Mouse (Mus musculus) kidney, adult 11 months (tissue): Measurements from ENCODE around the gene Irgc1.
A peak's percentile ranks its signal among the peaks of the same experiment; 100 is the strongest.

Source experiments
- DNase-seq: peaks from one replicate; pipeline ENCODE4 v3.0.0; 2022

Gene Irgc1

DNA sequence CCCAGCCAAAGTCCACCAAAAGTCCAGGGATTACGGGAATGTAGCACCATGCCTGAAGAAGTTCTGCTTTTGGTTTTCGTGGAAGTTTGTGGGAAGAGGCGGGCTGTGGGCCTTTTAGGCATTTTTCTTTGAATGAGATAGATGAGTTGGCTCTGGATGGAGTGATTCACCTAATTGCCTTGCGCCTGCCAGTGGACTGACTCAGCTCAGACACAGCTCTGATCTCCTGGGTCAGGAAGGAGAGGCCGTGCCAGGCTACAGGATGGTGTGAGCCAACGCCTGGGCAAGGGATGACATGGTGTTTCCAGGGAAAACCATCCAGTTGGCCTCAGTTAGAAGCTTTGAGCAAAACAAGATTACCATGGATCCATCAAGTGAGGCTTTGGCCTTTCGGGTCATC, 18.3 kb upstream of the Irgc1 start:
- no peak for DNase-seq

DNA sequence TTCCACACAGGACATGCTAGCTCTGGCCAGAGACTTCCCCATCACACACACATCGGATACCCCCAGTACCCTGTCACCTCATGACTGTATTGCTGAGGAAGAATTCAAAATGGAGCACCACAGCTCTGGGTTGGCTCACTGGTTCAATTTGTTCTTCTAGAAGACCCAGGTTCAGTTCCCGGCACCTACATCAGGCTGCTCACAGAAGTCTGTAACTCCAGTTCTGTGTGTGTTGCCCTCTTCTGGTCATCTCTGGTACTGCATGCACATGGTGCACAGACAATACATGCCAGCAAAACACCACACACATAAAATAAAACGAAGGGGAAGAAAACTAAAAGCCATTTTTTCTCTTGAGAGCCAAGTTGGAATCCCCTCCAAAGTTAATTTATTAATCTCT, 17.0 kb upstream of the Irgc1 start:
- DNase-seq = no peak

DNA sequence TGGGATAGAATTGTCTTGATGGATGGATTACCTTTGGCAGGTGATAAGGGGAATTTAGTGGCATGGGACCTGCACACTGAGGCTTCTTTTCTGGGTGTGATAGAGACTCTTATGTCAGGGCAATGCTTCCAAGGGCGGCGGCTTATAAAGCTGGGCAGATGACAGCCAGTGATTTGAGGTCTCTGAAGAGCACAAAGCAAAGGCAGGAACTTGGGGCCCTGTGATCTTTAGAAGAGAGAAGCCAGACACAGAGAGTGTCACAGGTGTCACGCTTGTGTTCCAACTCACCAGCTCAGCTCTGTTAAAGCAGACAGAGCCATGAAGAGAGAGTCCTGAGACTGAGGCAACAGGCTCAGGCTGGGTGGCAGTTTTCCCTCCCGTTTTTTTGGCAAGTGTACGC, 15.8 kb upstream of the Irgc1 start:
- DNase-seq = no peak

DNA sequence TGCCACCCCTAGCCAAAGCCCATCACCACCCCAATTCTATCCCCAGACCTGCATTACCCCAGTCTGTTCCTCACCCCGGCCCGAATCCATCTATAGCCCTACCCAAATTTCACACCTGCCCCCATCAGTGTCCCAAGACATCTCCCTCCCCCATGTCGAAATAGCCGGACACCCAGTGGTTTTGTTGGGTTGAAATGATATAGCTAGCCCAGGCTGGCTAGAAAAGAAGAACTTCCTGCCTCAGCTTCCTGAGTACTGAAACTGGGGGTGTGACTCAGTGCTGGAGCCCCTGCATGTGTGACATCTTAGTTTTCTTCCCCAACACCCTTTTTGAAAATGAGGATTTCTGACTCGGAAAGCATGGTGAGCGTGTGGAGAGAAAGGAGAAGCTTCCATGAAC, 14.7 kb upstream of the Irgc1 start:
- no peak for DNase-seq

DNA sequence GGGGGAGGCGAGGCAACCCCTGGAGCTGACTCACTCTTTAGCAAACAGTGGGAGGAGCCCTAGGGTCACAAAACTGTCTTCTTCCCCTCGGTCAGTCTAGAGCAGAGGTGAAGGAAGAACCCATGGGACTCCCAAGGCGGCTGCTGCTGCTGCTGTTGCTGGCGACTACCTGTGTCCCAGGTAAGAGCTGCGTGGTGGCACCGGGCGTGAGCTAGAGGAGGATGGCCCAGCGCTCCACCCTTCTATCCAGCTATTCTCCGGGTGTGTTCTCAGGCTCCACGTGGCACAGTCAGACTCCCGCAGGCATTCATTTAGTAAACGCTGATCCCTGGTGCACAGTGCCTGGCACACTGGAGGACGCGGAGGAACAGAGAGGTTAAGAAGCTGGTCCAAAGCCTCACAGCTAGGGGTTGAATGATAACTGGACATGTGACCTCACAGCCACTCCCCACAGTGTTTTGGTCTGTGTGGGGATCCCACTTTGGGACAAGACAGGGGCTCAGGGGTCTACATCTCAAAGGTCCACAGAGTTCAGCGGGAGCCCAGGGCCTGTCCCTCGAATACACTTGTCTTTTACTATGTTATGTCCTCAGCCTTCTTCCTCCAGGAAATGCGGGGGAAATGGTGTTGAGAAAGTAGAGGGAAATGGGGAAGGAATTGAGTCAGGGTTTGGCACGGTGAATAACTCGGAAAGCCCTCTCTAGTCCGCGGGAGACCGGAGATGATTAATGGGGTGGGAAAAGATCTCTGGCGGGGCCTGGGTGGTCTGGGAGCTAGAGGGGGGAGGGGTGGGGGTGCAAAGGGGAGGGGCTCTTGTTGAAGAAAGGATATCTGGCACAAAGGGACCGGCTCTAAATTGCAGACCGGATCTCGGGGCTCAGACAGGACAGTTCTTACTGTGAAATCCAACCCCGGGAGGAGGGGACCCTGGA, 10.6 kb upstream of the Irgc1 start, which contains the start of gene Plaur:
TSS of gene Plaur (plus strand) at position 97 of the 932 bp plus-strand sequence.
- peak; percentile 37 for DNase-seq

DNA sequence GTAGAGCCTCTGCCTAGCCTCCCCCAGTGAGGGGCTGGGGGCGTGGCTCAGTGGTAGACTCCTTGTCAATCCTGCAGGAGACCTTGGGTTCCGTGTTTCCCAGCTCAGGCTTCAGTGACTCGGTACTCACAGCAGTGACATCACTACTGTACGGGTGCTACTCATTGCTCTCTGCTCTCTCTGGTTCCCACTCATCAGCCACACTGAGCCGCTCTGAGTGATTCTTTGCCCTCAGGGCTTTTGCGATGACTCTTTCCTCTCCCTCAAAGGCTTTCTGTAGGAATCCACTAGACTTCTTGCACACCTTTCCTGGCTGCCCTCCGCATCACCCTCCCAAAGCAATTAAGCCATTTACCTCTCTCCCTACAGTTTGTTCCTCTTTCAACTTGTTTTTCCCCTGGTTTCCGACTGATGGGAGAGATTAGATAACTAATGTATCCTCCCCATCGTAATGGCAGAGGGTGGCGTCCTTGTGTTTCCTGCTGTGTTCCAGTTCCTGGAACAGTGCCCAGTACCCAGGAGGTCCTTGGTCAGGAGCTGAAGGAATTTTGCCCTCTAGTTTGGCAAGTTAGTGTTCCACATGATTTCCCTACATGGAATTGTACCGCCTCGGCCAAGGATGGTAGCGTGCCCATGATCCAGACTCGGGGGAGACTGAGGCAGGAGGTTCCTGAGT, 9.4 kb upstream of the Irgc1 start:
- peak; percentile 78 for DNase-seq

GRCm38 (mm10) chr7:24459843-24460242, 7.7 kb upstream of the Irgc1 start:
- DNase-seq = peak; percentile 39

GRCm38 (mm10) chr7:24459440-24459839, 7.3 kb upstream of the Irgc1 start:
- DNase-seq = no peak

- no peak for DNase-seq
Observed at GRCm38 (mm10) chr7:24457726-24458370, 5.8 kb upstream of the Irgc1 start.

DNA sequence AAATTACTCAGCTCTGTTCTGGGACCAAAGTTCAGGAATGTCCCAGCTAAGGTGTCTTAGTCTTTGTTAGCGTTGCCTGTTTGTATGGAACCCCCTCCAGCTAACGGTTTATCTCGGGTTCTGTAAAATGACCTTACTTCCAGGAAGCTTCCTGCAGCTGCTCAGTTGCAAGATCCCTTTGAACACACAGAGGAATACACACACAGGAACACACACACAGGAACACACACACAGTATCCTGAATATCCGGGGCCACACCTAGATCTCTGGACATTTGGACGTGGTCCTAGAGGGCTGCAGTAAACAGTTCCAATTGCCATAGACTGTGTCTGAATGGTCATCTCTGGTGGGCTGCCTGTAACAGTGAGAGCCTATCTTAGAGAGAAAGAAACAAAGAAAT, 3.6 kb upstream of the Irgc1 start:
- peak; percentile 37 for DNase-seq

- DNase-seq = no peak
Observed at GRCm38 (mm10) chr7:24454199-24454598, 2.1 kb upstream of the Irgc1 start.

DNA sequence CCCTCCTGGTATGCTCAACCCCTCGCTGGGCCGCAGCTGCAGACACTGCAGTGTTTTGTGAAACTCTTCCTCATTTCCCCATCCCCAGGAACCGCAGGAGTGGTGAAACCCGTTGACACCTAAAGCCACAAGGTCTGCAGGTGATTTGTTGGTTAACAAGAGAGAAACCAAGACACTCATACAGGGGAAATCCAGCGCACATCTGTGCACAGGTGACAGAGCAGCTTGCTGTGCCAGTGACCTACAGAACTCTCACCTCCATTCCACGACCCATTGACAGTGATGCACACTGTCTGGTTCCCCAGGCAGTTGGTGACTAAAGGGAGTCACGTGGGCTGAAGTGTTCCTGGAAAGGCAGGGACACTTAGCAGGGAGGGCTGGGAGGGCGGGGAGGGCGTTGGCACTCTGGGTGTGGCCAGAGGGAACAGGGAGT, 1.5 kb downstream of the Irgc1 start:
- DNase-seq = no peak

GRCm38 (mm10) chr7:24448782-24449517, 3.1 kb downstream of the Irgc1 start:
- DNase-seq = no peak

GRCm38 (mm10) chr7:24446697-24447340, 5.3 kb downstream of the Irgc1 start:
- DNase-seq = no peak

GRCm38 (mm10) chr7:24445266-24445926, 6.7 kb downstream of the Irgc1 start:
- no peak for DNase-seq

GRCm38 (mm10) chr7:24442313-24442712, 9.8 kb downstream of the Irgc1 start:
- DNase-seq = no peak

DNA sequence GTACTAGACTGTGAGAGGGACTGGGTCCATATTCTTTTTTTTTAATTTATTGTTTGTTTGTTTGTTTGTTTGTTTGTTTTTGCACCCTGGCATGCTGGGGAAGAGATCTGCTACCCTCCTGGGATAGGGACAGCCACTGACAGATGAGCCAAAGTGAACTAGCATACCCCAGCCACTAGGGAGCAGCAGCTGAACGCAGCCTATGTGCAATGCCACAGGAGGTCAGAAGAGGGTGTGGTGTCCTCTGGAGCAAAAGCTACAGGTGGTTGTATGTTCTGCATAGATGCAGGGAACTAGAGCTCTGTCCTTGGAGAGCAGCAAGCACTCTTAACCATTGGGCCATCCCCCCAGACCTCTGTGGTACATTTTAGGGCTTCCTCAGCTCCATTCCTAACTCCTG, 10.3 kb downstream of the Irgc1 start:
- peak; percentile 64 for DNase-seq

- DNase-seq = no peak
Observed at GRCm38 (mm10) chr7:24439891-24440290, 12.2 kb downstream of the Irgc1 start.

- DNase-seq = no peak
Observed at GRCm38 (mm10) chr7:24439191-24439590, 12.9 kb downstream of the Irgc1 start.

DNA sequence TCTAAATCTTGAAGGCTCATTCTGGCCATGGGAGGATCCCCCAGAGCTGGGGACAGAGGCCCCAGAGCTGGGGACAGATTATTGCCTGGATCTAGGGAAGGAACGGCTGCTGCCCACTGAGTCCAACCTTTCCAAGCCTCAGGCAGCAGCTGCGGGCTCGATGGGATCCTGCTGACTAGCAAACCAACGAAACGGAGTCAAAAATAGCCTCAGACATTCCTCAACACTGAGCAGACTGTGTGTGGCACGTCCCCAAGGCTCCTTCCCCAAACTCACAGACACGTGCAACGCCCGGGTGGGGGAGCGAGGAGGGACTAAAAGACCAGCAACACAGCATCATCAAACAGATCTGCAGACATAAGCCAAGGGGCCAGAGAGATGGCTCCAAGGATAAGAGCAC, 14.1 kb downstream of the Irgc1 start:
- DNase-seq = no peak

DNA sequence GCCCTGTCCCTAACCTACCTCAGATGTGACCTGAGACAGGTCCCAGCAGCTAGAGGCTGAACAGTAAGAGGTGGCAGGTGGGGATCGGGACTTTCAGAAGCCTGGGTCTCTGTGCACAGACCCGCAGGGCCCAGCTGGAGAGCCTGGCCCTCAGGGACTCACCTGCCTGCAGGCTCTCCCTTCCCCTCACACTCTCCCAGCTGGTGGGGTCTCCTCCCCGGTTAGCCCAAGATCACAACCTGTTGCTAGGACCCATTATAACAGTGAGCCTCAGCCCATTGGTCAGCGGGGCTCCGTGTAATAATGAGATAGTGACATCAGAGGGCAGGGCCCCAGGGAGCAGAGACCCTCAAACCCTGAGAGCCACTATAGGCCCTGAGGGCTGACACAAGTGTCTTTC, 16.8 kb downstream of the Irgc1 start:
- no peak for DNase-seq

GRCm38 (mm10) chr7:24431713-24432112, 20.4 kb downstream of the Irgc1 start:
- no peak for DNase-seq
